Mouse (Mus musculus): Measurements from ENCODE around the gene Dcaf15.

Dcaf15 gene

DNA sequence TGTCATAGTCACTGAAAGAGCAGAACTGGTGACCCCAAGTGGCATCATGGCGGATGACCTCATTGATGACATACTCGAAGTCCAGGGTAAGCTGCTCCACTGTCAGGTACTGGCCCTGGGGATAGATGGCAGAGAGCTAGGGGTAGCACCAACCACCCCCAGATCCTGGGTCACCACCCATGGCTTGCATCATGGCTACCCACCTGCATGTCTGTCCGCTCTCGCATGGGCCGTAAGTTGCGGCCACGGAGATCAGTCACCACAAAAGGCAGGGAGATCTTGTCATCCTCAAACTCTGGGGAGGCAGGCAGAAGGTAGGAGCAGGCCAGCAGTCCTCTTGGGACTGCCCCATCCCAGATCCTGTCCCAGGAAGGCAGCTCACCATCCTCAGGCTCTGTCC is 6.2 kb downstream of the Dcaf15 start:
- no peak for DNase-seq

DNA sequence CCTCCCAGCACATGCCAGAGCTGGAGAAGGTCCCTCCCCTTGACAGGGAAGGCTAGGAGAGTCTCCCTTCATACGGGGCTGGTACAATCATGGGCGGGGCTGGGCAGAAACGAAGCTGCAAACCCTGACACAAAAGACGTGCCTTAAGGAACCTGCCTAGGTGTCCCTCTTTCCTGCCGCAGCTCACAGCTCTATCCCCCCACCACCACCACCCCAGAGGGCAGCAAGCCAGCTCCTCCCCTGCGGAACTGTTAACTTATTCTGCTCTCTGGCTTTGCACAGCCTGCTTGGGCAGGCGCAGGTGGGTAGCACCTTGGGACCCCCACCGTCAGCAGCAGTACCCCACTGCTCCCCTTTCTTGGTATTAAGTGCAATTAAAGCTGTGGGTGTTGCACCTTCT is 8.5 kb downstream of the Dcaf15 start:
- no peak for DNase-seq

DNA sequence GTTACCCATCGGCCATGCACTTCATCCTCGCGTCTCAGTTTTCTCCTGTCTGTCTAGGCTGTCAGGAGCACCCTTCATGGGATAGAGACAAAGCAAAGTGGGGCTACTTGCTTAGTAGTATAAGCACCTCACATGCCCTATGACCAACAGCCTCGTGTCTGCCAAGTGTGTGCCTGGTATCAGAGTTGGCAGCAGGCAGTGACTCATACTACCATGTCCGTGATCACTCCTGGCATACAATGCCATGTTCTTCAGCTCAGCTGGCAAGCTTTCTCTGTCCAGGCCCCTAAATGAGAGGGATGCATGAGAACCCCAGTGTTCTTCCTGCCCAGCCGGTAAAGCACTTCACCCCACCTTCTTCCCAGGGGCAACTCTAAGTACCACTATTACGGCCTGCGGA is 14.0 kb downstream of the Dcaf15 start:
- DNase-seq: no peak

- DNase-seq: no peak
These were observed 15.3 kb downstream of the Dcaf15 start for GRCm38 (mm10) chr8:84089277-84089676.

DNA sequence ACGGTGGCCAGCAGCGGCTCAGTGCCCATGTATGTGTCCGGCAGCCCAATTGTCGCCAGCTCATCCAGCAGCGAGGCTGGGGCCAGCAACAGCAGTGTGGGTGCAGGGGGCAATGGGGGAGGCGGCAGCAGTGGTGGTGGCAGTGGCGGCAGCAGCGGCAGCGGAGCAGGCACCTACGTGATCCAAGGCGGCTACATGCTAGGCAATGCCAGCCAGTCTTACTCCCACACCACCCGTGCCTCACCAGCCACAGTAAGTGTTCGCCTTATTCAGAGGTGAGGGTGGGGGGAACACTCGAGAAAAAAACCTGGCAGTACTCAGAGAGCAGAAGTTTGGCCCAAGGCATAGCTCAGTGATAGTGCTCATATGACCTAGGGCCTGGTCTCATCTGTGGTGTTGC is 16.7 kb downstream of the Dcaf15 start:
- no peak for DNase-seq

DNA sequence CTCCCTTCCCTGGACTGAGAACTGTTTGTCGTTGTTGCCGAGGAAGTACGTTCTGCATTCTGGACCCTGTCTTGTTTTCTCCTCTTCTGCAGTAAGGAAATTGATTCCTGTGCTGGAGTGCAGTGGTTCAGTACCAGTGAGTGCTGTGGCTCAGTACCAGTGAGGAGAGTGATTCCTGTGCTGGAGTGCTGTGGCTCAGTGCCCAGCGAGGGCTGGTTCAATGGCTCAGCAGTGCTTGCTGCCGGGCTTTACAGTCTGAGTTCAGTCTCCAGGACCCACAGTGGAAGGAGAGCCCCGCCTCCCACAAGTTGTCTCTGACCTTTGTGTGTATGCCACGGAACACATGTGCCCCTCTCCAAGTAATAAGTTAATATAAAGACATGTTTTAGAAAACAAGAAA is 17.4 kb downstream of the Dcaf15 start:
- DNase-seq: no peak

- no peak for DNase-seq
These were observed 20.0 kb downstream of the Dcaf15 start for GRCm38 (mm10) chr8:84084341-84085115.

DNA sequence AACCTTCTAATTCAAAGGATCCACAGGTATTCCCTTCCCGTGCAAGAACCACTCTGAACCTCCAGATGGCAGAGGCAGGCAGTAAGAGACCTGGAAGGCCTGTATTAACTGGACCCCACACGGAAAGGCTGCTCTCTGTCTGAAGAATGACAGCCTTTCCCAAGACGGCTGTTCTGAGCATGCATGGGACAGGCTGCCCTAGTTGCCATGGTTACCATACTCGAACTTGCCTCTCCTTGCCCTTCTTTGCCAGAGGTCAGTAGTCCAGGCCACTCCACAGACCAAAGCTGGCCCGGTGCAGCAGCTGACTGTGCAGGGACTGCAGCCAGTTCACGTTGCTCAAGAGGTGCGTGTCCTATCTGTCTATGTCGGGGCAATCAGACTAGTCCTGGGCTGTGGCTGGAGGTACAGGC is 20.7 kb downstream of the Dcaf15 start:
- DNase-seq: peak; percentile 46 to 64

GRCm38 (mm10) chr8:84079206-84079605 is 25.4 kb downstream of the Dcaf15 start:
- DNase-seq: peak; percentile 56 to 68

DNA sequence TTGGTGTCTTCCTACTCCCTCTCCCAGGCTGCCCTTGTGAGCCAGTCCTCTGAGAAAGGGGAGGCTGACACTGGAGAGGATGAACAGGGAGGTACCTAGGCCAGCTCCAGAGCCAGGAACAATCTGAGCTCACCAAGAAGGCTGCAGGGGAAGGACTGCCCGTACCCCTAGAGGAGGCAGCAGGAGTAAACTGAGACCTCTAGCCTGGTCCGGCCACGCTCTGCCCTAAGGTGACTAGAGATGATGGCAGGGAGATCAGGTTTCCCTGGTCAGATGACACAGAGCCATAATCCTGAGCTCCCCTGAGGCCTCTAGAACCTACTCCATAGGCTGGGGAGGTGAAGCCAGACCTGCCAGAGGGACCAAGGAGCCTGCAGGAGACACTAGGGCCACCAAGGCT is 27.7 kb downstream of the Dcaf15 start:
- DNase-seq: no peak

- no peak for DNase-seq
These were observed 28.2 kb downstream of the Dcaf15 start for GRCm38 (mm10) chr8:84076412-84076811.

DNA sequence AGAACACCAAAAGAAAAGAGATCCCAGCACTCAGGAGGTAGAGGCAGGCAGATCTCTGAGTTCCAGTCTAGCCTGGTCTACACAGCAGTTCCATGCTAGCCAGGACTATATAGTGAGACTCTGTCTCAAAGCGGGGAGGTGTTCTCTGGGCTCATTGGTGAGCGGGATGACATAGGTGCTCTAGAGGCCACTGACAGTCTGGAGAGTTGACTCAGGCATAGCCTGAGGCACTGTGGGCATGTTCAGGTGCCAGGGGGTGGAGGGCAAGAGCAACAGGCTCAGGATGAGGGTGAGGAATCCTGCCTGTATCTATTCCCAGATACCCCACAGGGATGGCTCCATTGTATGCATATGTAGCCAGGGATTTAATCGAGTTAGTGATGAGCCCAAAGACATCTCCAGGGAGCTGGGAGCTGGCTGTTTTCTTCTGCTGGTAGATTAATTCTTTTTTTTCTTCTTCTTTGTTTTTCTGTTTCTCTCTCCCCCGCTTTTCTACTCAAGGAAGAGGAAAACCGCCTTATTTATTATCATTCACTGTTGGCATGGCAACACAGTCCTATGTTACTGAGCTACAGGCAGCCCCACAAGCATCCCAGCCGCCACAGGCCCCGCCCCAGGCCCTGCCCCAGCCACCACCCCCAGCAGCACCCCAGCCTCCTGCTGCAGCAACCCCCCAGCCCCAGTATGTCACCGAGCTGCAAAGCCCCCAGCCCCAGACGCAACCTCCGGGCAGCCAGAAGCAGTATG is 31.2 kb downstream of the Dcaf15 start:
- no peak for DNase-seq

DNA sequence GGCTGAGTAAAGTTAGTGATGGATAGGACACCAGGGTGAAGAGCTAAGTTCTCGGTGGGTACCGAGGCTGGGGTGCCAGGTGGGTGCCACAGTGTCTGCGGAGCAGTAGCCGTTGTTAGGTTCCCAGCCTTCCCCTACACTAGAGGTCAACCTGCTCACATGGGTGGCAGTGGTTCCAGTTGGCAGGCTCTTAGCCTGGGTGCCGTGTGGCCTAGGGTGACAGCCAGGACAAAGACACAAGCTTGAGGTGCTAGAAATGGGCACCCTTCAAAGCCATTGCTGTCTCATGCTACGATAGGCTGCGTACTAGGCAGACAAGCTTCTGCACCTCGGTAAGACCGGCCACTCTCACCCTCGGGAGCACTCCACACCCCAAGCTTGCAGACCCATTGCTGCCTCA is 32.2 kb downstream of the Dcaf15 start:
- DNase-seq: no peak

DNA sequence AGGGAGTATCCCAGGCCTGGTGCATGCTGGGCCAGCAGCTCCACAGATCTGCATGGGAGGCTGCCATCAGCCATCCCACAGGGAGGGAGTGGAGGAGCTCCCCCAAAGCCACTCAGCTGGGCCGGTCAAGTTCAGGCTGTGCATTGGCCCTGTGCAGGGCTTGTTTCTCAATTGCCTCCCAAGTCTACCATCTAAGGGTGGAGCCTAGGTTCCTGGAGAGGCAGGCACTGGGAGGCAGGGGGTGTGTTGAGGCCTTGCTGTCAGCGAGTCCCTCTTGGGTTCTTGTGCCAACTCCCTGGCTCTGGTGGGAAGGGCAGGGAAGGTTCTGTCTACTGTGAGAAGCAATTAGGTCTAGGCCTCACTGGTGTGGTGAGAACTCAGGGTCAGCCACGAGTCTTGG is 32.6 kb downstream of the Dcaf15 start:
- peak; percentile 21 to 29 for DNase-seq

DNA sequence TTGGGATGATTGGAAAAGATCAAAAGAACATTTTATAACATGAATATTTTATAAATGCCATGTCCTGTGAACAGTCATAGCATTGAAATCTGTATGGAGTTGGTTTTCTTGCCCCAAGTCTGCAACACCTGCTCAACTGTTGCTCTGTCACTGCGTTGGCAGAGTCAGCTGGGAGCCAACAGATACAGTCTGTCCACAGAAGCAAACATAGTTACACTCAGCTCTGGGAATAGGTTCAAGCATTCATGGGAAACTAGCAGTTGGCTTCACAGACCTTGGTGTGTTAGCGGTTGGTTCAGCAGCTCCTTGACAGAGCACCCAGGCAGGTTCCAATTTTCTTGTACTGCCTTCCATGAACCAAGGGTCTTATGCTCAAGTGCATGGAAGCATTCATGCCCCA is 33.9 kb downstream of the Dcaf15 start:
- no peak for DNase-seq

GRCm38 (mm10) chr8:84070241-84070640 is 34.3 kb downstream of the Dcaf15 start:
- no peak for DNase-seq

DNA sequence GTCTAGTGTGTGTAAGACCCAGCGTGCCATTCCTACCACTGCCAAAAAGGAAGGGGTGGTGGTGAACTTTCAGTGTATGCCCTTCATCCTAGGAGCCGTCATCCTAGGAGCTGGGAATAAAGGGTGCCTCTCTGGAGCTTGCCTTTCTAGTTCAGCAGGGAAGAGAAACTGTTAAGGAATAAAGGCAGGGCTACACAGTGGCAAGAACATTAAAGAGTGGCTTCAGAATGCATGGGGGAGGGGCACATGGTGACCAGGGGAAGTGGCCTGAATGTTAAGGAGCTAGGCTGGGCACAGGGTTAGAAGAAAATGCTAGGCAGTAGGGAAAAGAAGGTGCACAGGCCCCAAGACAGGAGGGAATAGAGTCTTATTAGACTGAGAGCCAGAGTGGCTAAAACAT is 34.8 kb downstream of the Dcaf15 start:
- DNase-seq: peak; percentile 25 to 39

GRCm38 (mm10) chr8:84069169-84069568 is 35.4 kb downstream of the Dcaf15 start:
- DNase-seq: no peak

DNA sequence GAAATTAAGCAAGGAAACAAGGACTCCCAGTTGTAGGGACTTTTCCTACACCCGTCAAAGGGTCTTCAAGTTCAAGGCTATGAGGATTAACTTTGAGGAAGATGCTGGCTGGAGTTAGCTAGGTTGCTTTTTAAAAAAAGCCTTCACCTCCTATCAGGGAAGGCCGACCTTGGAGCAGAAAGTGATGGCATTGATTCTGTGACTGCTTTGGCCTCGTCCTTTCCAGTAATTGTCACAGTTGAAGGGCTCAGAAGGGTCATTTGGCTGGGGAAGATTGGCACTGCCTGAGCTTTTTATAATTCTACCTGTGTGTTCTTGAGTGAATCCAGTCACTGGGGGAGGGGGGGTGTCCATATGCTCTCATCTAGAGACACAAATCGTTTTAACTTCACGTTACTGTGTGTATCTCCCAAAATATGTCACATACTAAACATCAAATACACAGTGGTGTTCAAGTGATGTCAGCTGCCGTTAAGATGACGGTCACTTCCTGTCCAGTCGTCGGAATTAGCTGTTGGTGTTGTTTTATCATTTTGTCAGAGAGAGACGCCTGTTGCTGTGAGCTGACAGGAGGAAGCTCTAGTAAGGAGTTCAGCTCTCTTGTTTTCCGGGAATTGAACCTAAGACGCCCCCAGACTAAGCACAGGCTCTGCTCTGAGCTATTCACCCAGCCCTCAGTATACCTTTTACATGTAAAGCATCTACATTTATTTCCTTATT is 36.1 kb downstream of the Dcaf15 start:
- no peak for DNase-seq

GRCm38 (mm10) chr8:84067911-84068310 is 36.7 kb downstream of the Dcaf15 start:
- DNase-seq: no peak

GRCm38 (mm10) chr8:84067047-84067573 is 37.5 kb downstream of the Dcaf15 start:
- DNase-seq: peak; percentile 94 to 95

GRCm38 (mm10) chr8:84066291-84066930 is 38.2 kb downstream of the Dcaf15 start, which contains the start of gene Rfx1:
Gene Rfx1 (plus strand): TSS chr8:84066834.
- DNase-seq: peak; percentile 100

Measured in lung, adult 18-20 months (tissue).